Mouse (Mus musculus) left cerebral cortex, adult 2 months (tissue): Measurements from ENCODE around the gene 1810055G02Rik. TPM values are rescaled to one million over a fixed set of nuclear protein-coding genes. Genes with fewer than 3 reads are reported as not detected.

ENCODE experiments used
- DNase-seq, 2 experiments: peaks; one replicate each; pipeline ENCODE4 v3.0.0; 2021 to 2022; ENCODE audit warnings: low spot score in 2 of 2, mixed read lengths in 1 of 2; ENCODE audit errors: extremely low spot score in 1 of 2
- H3K27ac ChIP-seq: fragments of 200-600 bp; 2 replicates; pipeline ENCODE4 v1.8.1; 2022
- H3K4me3 ChIP-seq: fragments of 200-600 bp; 2 replicates; pipeline ENCODE4 v1.8.1; 2022
- CTCF ChIP-seq: fragments of 200-600 bp; IDR thresholded peaks from 2 replicates; pipeline ENCODE4 v1.8.1; 2022; ENCODE audit warnings: antibody characterized with exemption, mild to moderate bottlenecking, moderate library complexity
- intact Hi-C: fragments of 180-260 bp; cut with DNase I; formaldehyde crosslinking; loops from one replicate; pipeline ENCODE4 v1.15.1; 2025
- total RNA-seq, 2 experiments: library from RNA; stranded (reverse); gene quantifications; 2 replicates each; pipeline ENCODE4 v1.2.3; 2021

Gene 1810055G02Rik
- total RNA-seq, 2 experiments from 2014 or later = 31.3 to 38.5 TPM

GRCm38 (mm10) chr19:3719362-3719891 is 11.3 kb downstream of the 1810055G02Rik start:
- Histone ChIP-seq H3K4me3 (peak overlapping the region; percentile 49), H3K27ac (peak overlapping the region; percentile 86)
- intact Hi-C loops = loop anchor here (5.0 kb wide), 1 partner anchor 97 kb away; no protein-coding TSS in a partner anchor
- TF ChIP-seq CTCF = peak; percentile 57
- DNase-seq = peak; percentile 52 to 69

GRCm38 (mm10) chr19:3723170-3723569 is 15.1 kb downstream of the 1810055G02Rik start:
- Histone ChIP-seq H3K4me3 (no peak overlapping the region), H3K27ac (no peak overlapping the region)
- no peak for DNase-seq
- no peak for TF ChIP-seq CTCF
- intact Hi-C loops = loop anchor here (10.0 kb wide), 1 partner anchor 338 kb away; the partner anchor contains the start of gene Tesmin

GRCm38 (mm10) chr19:3723904-3724303 is 15.8 kb downstream of the 1810055G02Rik start:
- peak; percentile 56 for TF ChIP-seq CTCF
- Histone ChIP-seq H3K4me3 (no peak overlapping the region), H3K27ac (no peak overlapping the region)
- intact Hi-C loops = loop anchor here (10.0 kb wide), 1 partner anchor 339 kb away; the partner anchor contains the start of gene Tesmin
- no peak for DNase-seq

GRCm38 (mm10) chr19:3724779-3725178 is 16.7 kb downstream of the 1810055G02Rik start:
- peak; percentile 89 for TF ChIP-seq CTCF
- intact Hi-C loops = loop anchor here (5.0 to 10.0 kb wide), 2 partner anchors 258 to 340 kb away; partner anchors contain the start of gene Tesmin
- DNase-seq = peak in 1 of 2 experiments; percentile 51
- no peak overlapping the region for H3K27ac ChIP-seq
- no peak overlapping the region for H3K4me3 ChIP-seq

GRCm38 (mm10) chr19:3728901-3729300 is 20.8 kb downstream of the 1810055G02Rik start:
- no peak overlapping the region for H3K4me3 ChIP-seq
- TF ChIP-seq CTCF = no peak; the same call in 1 of the 2 replicates
- DNase-seq = no peak
- H3K27ac ChIP-seq = no peak overlapping the region
- intact Hi-C loops = loop anchor here (5.0 to 10.0 kb wide), 2 partner anchors 253 to 344 kb away; partner anchors contain the start of gene Tesmin

- intact Hi-C loops = no loop called here
Measured at GRCm38 (mm10) chr19:3730781-3731646, 22.9 kb downstream of the 1810055G02Rik start.

GRCm38 (mm10) chr19:3736001-3736400 is 27.9 kb downstream of the 1810055G02Rik start:
- intact Hi-C loops = no loop called here
- TF ChIP-seq CTCF = no peak
- H3K4me3 ChIP-seq = no peak overlapping the region
- no peak for DNase-seq
- H3K27ac ChIP-seq = no peak overlapping the region

More at GRCm38 (mm10) chr19:3730781-3731646, 22.9 kb downstream of the 1810055G02Rik start:
- no peak for TF ChIP-seq CTCF
- Histone ChIP-seq H3K27ac (no peak overlapping the region), H3K4me3 (no peak overlapping the region)
- DNase-seq = no peak

- Histone ChIP-seq H3K27ac (no peak overlapping the region), H3K4me3 (no peak overlapping the region)
- no peak for TF ChIP-seq CTCF
- no peak for DNase-seq
- intact Hi-C loops = no loop called here
Measured at GRCm38 (mm10) chr19:3739650-3740049, 31.6 kb downstream of the 1810055G02Rik start.

GRCm38 (mm10) chr19:3742716-3743115 is 34.6 kb downstream of the 1810055G02Rik start:
- Histone ChIP-seq H3K27ac (no peak overlapping the region), H3K4me3 (no peak overlapping the region)
- intact Hi-C loops = no loop called here
- no peak for TF ChIP-seq CTCF
- no peak for DNase-seq

- DNase-seq = no peak
- no peak overlapping the region for H3K4me3 ChIP-seq
- intact Hi-C loops = no loop called here
- no peak for TF ChIP-seq CTCF
- no peak overlapping the region for H3K27ac ChIP-seq
Measured at GRCm38 (mm10) chr19:3743362-3743761, 35.3 kb downstream of the 1810055G02Rik start.

GRCm38 (mm10) chr19:3743851-3744512 is 35.9 kb downstream of the 1810055G02Rik start:
- peak; percentile 23 to 47 for DNase-seq
- TF ChIP-seq CTCF = no peak; the same call in 1 of the 2 replicates
- H3K4me3 ChIP-seq = peak overlapping the region; percentile 68
- intact Hi-C loops = no loop called here
- H3K27ac ChIP-seq = peak overlapping the region; percentile 83
